Mouse (Mus musculus): ENCODE measurements at regions not wholly inside any gene's neighbourhood (a gene's known extent, or its start where the extent isn't known, plus 50 kb on each side); places are given as distances from the start of the nearest gene placed in this dataset.
A peak's percentile ranks its signal among the peaks of the same experiment; 100 is the strongest.
"Not testable (repeated sequence)": the region's sequence is repeated elsewhere in the genome, so short reads cannot be mapped to it uniquely, and the experiment has no call there.

GRCm38 (mm10) chr15:14253602-14254301 lies 1080.3 kb upstream of the Cdh6 start:
- no peak for DNase-seq

- DNase-seq: no peak
Measured at GRCm38 (mm10) chr15:14251773-14252172, 1078.3 kb upstream of the Cdh6 start.

GRCm38 (mm10) chr15:14215236-14215635 lies 1041.8 kb upstream of the Cdh6 start:
- DNase-seq: no peak

DNA sequence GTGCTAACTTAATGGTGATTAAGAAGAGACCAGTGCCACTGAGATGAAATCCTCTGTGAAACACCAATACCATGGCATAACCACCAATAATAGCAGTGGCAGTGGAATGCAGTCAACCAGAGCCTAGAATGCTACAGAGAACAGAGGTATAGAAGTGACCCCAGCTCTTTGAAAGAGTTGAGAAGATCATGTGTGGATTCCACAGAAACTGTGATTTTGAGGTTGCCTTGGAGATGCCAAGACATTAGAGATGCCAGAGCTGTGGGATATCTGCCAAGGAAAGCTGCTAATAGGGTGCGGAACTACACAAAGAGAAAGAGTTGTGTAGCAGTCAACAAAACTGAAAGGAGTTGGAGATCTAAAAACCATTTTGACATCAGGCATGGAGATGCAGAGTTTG lies 1041.3 kb upstream of the Cdh6 start:
- DNase-seq: no peak

- no peak for DNase-seq
Measured at GRCm38 (mm10) chr15:14177523-14177922, 1004.0 kb upstream of the Cdh6 start.

DNA sequence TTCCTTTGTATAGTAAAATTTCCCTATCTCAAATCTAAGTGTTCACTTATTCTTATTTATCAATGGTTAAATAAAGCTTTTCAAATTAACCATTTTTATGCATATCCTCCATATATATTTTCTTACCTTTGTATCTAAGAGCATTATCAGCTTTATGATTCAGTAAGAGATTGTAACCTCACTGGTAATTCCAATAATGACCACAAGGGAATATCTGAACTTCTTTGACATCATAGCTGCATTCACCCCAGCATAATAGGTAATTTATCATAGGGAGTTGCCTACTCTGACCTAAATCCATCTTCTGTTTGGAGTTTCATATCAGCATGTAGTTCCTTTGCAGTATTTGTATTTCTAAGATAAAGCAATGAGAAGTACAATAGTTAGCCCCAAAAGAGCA lies 963.9 kb upstream of the Cdh6 start:
- no peak for DNase-seq

- DNase-seq: no peak
Measured at GRCm38 (mm10) chr15:14123829-14124228, 950.4 kb upstream of the Cdh6 start.

DNA sequence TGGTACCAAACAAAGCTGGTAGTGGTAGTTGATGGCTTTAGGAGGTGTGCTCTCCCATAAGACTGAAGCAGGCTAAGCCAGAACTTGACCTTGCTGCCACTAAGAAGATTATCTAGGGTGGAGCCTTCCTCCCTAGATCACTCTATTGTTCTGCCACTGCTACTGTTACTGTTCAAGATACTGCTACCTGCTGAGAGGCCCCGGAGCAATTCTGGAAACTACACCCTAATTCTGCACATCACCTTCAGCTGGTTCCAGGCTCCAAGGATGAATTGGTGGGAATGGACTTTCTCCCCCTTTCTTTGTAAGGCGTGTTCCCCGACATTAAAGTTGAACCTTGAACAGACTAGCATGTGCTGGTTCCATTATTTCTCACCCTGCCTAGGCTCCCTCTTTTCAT lies 944.8 kb upstream of the Cdh6 start:
- not testable (repeated sequence) for DNase-seq

DNA sequence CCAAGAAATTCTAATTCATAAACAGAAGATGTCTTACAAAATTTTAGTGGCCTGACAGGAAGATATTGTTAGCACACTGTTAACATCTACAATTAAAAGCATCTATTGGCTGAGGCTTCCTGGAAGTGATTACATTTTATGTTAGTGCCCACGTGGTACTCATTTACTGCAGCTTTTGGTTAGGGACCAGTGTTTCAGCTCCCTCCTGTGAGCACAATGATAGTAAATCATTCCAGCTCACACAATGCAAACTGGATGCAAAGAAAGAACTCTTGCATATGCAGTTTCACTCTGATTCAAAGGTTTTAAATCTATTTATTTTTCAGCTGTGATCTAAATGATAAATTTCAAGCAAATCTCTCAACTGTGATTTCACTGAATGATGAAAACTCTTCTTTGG lies 928.3 kb upstream of the Cdh6 start:
- DNase-seq: no peak

DNA sequence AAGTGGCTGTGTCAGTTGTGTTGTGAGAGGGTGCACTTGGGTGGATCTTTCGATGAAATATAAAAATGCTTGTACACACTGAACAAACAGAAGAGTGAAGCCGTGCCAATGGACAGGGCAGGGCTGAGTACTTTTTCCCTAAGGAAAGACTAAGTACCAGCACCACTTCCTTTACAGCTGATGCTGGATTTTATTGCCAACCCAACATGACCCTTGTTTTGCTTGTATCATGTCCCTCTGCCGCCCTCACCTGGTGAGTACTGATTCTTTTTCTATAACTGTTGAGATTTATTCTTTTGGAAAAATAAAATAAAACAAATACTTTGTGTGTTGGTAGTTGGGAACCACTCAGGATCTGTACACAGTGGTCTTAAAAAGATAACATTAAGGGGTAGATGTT lies 878.4 kb upstream of the Cdh6 start:
- DNase-seq: peak; percentile 12

Measured in adrenal gland, postnatal 14 days (tissue).